Mouse (Mus musculus): Measurements from ENCODE around the gene Ubl7. TPM values are rescaled to one million over a fixed set of nuclear protein-coding genes. Genes with fewer than 3 reads are reported as not detected.
"Not testable (repeated sequence)": the region's sequence is repeated elsewhere in the genome, so short reads cannot be mapped to it uniquely, and the experiment has no call there.

Ubl7 gene
- polyA plus RNA-seq, 1 experiment = 22.3 TPM

- TF ChIP-seq GATA1 (IDR thresholded peaks at IDR 0.05; ENCODE audit: low read length) (no peak), TAL1 (IDR thresholded peaks at IDR 0.05; ENCODE audit: low read length) (no peak)
- no peaks in the 10 kb centered on the region for H3K4me1 ChIP-seq (ENCODE audit: control insufficient read depth)
- H3K27me3 ChIP-seq (ENCODE audit: control insufficient read depth) = 0 out of 2 replicates have a peak, but pooled peaks cover 2% of the 10 kb centered on the region
- no peaks in the 10 kb centered on the region for H3K36me3 ChIP-seq (ENCODE audit: control insufficient read depth)
- H3K9me3 ChIP-seq (ENCODE audit: control insufficient read depth, low read length) = no peaks in the 10 kb centered on the region
- H3K4me3 ChIP-seq (replicated peaks) = no peak overlapping the region
These were observed 35.8 kb upstream of the Ubl7 start for GRCm38 (mm10) chr9:57874994-57875393.

GRCm38 (mm10) chr9:57879213-57879612, 31.6 kb upstream of the Ubl7 start:
- no peaks in the 10 kb centered on the region for H3K36me3 ChIP-seq (ENCODE audit: control insufficient read depth)
- peaks cover 4% of the 10 kb centered on the region for H3K27me3 ChIP-seq (ENCODE audit: control insufficient read depth)
- H3K4me3 ChIP-seq (replicated peaks) = no peak overlapping the region
- no peaks in the 10 kb centered on the region for H3K4me1 ChIP-seq (ENCODE audit: control insufficient read depth)
- TF ChIP-seq TAL1 (IDR thresholded peaks at IDR 0.05; ENCODE audit: low read length) = no peak
- TF ChIP-seq GATA1 (IDR thresholded peaks at IDR 0.05; ENCODE audit: low read length) = no peak
- no peaks in the 10 kb centered on the region for H3K9me3 ChIP-seq (ENCODE audit: control insufficient read depth, low read length)

GRCm38 (mm10) chr9:57880278-57880677, 30.5 kb upstream of the Ubl7 start:
- H3K27me3 ChIP-seq (ENCODE audit: control insufficient read depth) = peaks cover 4% of the 10 kb centered on the region
- H3K36me3 ChIP-seq (ENCODE audit: control insufficient read depth) = no peaks in the 10 kb centered on the region
- TF ChIP-seq GATA1 (IDR thresholded peaks at IDR 0.05; ENCODE audit: low read length) = no peak
- no peak for TF ChIP-seq TAL1 (IDR thresholded peaks at IDR 0.05; ENCODE audit: low read length)
- H3K4me3 ChIP-seq (replicated peaks) = no peak overlapping the region
- no peaks in the 10 kb centered on the region for H3K4me1 ChIP-seq (ENCODE audit: control insufficient read depth)
- H3K9me3 ChIP-seq (ENCODE audit: control insufficient read depth, low read length) = no peaks in the 10 kb centered on the region

GRCm38 (mm10) chr9:57881781-57882180, 29.0 kb upstream of the Ubl7 start:
- H3K27me3 ChIP-seq (ENCODE audit: control insufficient read depth); H3K4me1 ChIP-seq (ENCODE audit: control insufficient read depth); H3K4me3 ChIP-seq (replicated peaks); H3K9me3 ChIP-seq (ENCODE audit: control insufficient read depth, low read length); H3K36me3 ChIP-seq (ENCODE audit: control insufficient read depth): not testable (repeated sequence)

- H3K4me3 ChIP-seq (replicated peaks) = no peak overlapping the region
- no peaks in the 10 kb centered on the region for H3K9me3 ChIP-seq (ENCODE audit: control insufficient read depth, low read length)
- peaks cover 4% of the 10 kb centered on the region for H3K27me3 ChIP-seq (ENCODE audit: control insufficient read depth)
- H3K4me1 ChIP-seq (ENCODE audit: control insufficient read depth) = no peaks in the 10 kb centered on the region
- no peaks in the 10 kb centered on the region for H3K36me3 ChIP-seq (ENCODE audit: control insufficient read depth)
- TF ChIP-seq GATA1 (IDR thresholded peaks at IDR 0.05; ENCODE audit: low read length) = no peak
- TF ChIP-seq TAL1 (IDR thresholded peaks at IDR 0.05; ENCODE audit: low read length) = no peak
These were observed 27.4 kb upstream of the Ubl7 start for GRCm38 (mm10) chr9:57883413-57883812.

GRCm38 (mm10) chr9:57888119-57888518, 22.7 kb upstream of the Ubl7 start:
- Histone ChIP-seq H3K4me1 (ENCODE audit: control insufficient read depth) (no peaks in the 10 kb centered on the region), H3K27me3 (ENCODE audit: control insufficient read depth) (no peaks in the 10 kb centered on the region; the same call in 1 of the 2 replicates), H3K36me3 (ENCODE audit: control insufficient read depth) (no peaks in the 10 kb centered on the region), H3K9me3 (ENCODE audit: control insufficient read depth, low read length) (no peaks in the 10 kb centered on the region), H3K4me3 (replicated peaks) (no peak overlapping the region)
- TF ChIP-seq GATA1 (IDR thresholded peaks at IDR 0.05; ENCODE audit: low read length) (no peak), TAL1 (IDR thresholded peaks at IDR 0.05; ENCODE audit: low read length) (no peak)

GRCm38 (mm10) chr9:57900478-57900877, 10.3 kb upstream of the Ubl7 start:
- Histone ChIP-seq H3K27me3 (ENCODE audit: control insufficient read depth) (peaks cover 3% of the 10 kb centered on the region; the same call in 1 of the 2 replicates), H3K4me3 (replicated peaks) (no peak overlapping the region), H3K9me3 (ENCODE audit: control insufficient read depth, low read length) (no peaks in the 10 kb centered on the region), H3K4me1 (ENCODE audit: control insufficient read depth) (peaks cover 4% of the 10 kb centered on the region), H3K36me3 (ENCODE audit: control insufficient read depth) (no peaks in the 10 kb centered on the region)
- TF ChIP-seq GATA1 (IDR thresholded peaks at IDR 0.05; ENCODE audit: low read length) (no peak), TAL1 (IDR thresholded peaks at IDR 0.05; ENCODE audit: low read length) (no peak)

- H3K4me3 ChIP-seq (replicated peaks) = no peak overlapping the region
- TF ChIP-seq TAL1 (IDR thresholded peaks at IDR 0.05; ENCODE audit: low read length) = no peak
- no peak for TF ChIP-seq GATA1 (IDR thresholded peaks at IDR 0.05; ENCODE audit: low read length)
These were observed 9.6 kb upstream of the Ubl7 start for GRCm38 (mm10) chr9:57901197-57901596.

GRCm38 (mm10) chr9:57901601-57902000, 9.2 kb upstream of the Ubl7 start:
- Histone ChIP-seq H3K36me3 (ENCODE audit: control insufficient read depth) (no peaks in the 10 kb centered on the region), H3K9me3 (ENCODE audit: control insufficient read depth, low read length) (no peaks in the 10 kb centered on the region), H3K27me3 (ENCODE audit: control insufficient read depth) (peaks cover 3% of the 10 kb centered on the region; the same call in 1 of the 2 replicates), H3K4me3 (replicated peaks) (no peak overlapping the region), H3K4me1 (ENCODE audit: control insufficient read depth) (peaks cover 4% of the 10 kb centered on the region)
- TF ChIP-seq TAL1 (IDR thresholded peaks at IDR 0.05; ENCODE audit: low read length) (no peak), GATA1 (IDR thresholded peaks at IDR 0.05; ENCODE audit: low read length) (no peak)

More at GRCm38 (mm10) chr9:57901197-57901596, 9.6 kb upstream of the Ubl7 start:
- Histone ChIP-seq H3K9me3 (ENCODE audit: control insufficient read depth, low read length) (no peaks in the 10 kb centered on the region), H3K4me1 (ENCODE audit: control insufficient read depth) (peaks cover 4% of the 10 kb centered on the region), H3K36me3 (ENCODE audit: control insufficient read depth) (no peaks in the 10 kb centered on the region), H3K27me3 (ENCODE audit: control insufficient read depth) (peaks cover 3% of the 10 kb centered on the region; the same call in 1 of the 2 replicates)

GRCm38 (mm10) chr9:57902132-57902531, 8.6 kb upstream of the Ubl7 start:
- peaks cover 4% of the 10 kb centered on the region for H3K4me1 ChIP-seq (ENCODE audit: control insufficient read depth)
- no peak overlapping the region for H3K4me3 ChIP-seq (replicated peaks)
- no peaks in the 10 kb centered on the region for H3K36me3 ChIP-seq (ENCODE audit: control insufficient read depth)
- H3K27me3 ChIP-seq (ENCODE audit: control insufficient read depth) = peaks cover 3% of the 10 kb centered on the region; the same call in 1 of the 2 replicates
- H3K9me3 ChIP-seq (ENCODE audit: control insufficient read depth, low read length) = no peaks in the 10 kb centered on the region
- TF ChIP-seq TAL1 (IDR thresholded peaks at IDR 0.05; ENCODE audit: low read length) (no peak), GATA1 (IDR thresholded peaks at IDR 0.05; ENCODE audit: low read length) (no peak)
